Mouse (Mus musculus): ENCODE results near the gene Tceal3. TPM values are rescaled to one million over a fixed set of nuclear protein-coding genes. Genes with fewer than 3 reads are reported as not detected.

Gene Tceal3
- polyA plus RNA-seq, 1 experiment from 2014 or later: 3.4 TPM

Other genes with a start within 250 kb of the Tceal3 start
- not detected in 2 replicates for gene Kir3dl1, start 72.8 kb upstream of the Tceal3 start, polyA plus RNA-seq (2014; fragmentation: Nextera tagmentation; extraction: Ambion mirVana)
- gene Kir3dl2, start 46.8 kb upstream of the Tceal3 start, polyA plus RNA-seq (2014; fragmentation: Nextera tagmentation; extraction: Ambion mirVana): not detected in 2 replicates
- 8.2 and 8.7 TPM in 2 replicates for gene Tceal1, start 117.1 kb downstream of the Tceal3 start, polyA plus RNA-seq (2014; fragmentation: Nextera tagmentation; extraction: Ambion mirVana)
- 471 and 491 TPM in 2 replicates for gene Morf4l2, start 152.8 kb downstream of the Tceal3 start, polyA plus RNA-seq (2014; fragmentation: Nextera tagmentation; extraction: Ambion mirVana)
- 0.11 and 0.12 TPM in 2 replicates for gene Glra4, start 189.3 kb downstream of the Tceal3 start, polyA plus RNA-seq (2014; fragmentation: Nextera tagmentation; extraction: Ambion mirVana)
- gene Plp1, start 231.8 kb downstream of the Tceal3 start, polyA plus RNA-seq (2014; fragmentation: Nextera tagmentation; extraction: Ambion mirVana): 6.2 and 6.9 TPM in 2 replicates

All from intestine, embryonic 14.5 days (tissue).